Mouse (Mus musculus) limb, embryonic 14.5 days (tissue): ENCODE data around the gene Rbm6. TPM values are rescaled to one million over a fixed set of nuclear protein-coding genes. Genes with fewer than 3 reads are reported as not detected.

Source experiments
- ATAC-seq: fragments of 200-750 bp; cut with Nextera tagmentation; 2 replicates; pipeline ENCODE4 v1.8.0; 2017; ENCODE audit warnings: low read depth, moderate number of reproducible peaks, moderate TSS enrichment; ENCODE audit not compliant: low FRiP score
- DNase-seq: peaks from one replicate; pipeline ENCODE4 v3.0.0-alpha.2; 2015; ENCODE audit warnings: low spot score
- H3K27ac ChIP-seq: fragments of 300-500 bp; sonication (generic); replicated peaks from 2 replicates; pipeline ENCODE4 v1.5.1; 2014; ENCODE audit warnings: low read depth, mild to moderate bottlenecking, low read length, moderate library complexity, mixed read lengths
- H3K27me3 ChIP-seq: fragments of 300-500 bp; sonication (generic); 2 replicates; pipeline ENCODE4 v1.6.1; 2014; ENCODE audit warnings: low read length, mixed read lengths; ENCODE audit not compliant: control insufficient read depth, insufficient read depth
- H3K36me3 ChIP-seq: fragments of 300-500 bp; sonication (generic); 2 replicates; pipeline ENCODE4 v1.6.1; 2014; ENCODE audit warnings: mild to moderate bottlenecking, low read length, moderate library complexity, mixed read lengths; ENCODE audit not compliant: control insufficient read depth, insufficient read depth
- H3K4me1 ChIP-seq: fragments of 300-500 bp; sonication (generic); 2 replicates; pipeline ENCODE4 v1.6.1; 2014; ENCODE audit warnings: antibody characterized with exemption, low read length, mixed read lengths; ENCODE audit not compliant: control insufficient read depth, insufficient read depth
- H3K4me2 ChIP-seq: fragments of 300-500 bp; sonication (generic); replicated peaks from 2 replicates; pipeline ENCODE4 v1.6.1; 2014; ENCODE audit warnings: low read depth, mild to moderate bottlenecking, low read length, moderate library complexity; ENCODE audit not compliant: severe bottlenecking
- H3K4me3 ChIP-seq: fragments of 300-500 bp; sonication (generic); replicated peaks from 2 replicates; pipeline ENCODE4 v1.5.1; 2014; ENCODE audit warnings: low read length
- H3K9ac ChIP-seq: fragments of 300-500 bp; sonication (generic); 2 replicates; pipeline ENCODE4 v1.6.1; 2014; ENCODE audit warnings: mild to moderate bottlenecking, low read depth, low read length, moderate library complexity; ENCODE audit not compliant: severe bottlenecking
- H3K9me3 ChIP-seq: fragments of 300-500 bp; sonication (generic); 2 replicates; pipeline ENCODE4 v1.6.1; 2016; ENCODE audit warnings: low read length; ENCODE audit not compliant: control insufficient read depth
- POLR2A ChIP-seq: fragments of 200-500 bp; IDR thresholded peaks from 2 replicates; pipeline ENCODE4 v1.8.0; 2012; ENCODE audit warnings: inconsistent platforms, mild to moderate bottlenecking, moderate library complexity, borderline replicate concordance; ENCODE audit not compliant: insufficient read depth, insufficient read length; ENCODE audit errors: extremely low read depth
- WGBS: fragments of 180-500 bp; shearing (Covaris S2); extraction: QIAGEN DNeasy Blood & Tissue Kit; methylation state at CpG from one replicate; pipeline ENCODE4 v1.1.7; 2014; 5-methylcytosine and 5-hydroxymethylcytosine counted together
- polyA plus RNA-seq, 2 experiments: library from polyadenylated mRNA; depleted of rRNA in 1 of 2; stranded (reverse) in 1 of 2; unstranded in 1 of 2; fragments of >200 nt; fragmentation: Nextera tagmentation in 1 of 2; extraction: Ambion mirVana in 1 of 2; gene quantifications; 2 replicates each; pipeline versions ENCODE4 v1.2.1 to v1.2.3; 2012 to 2014

The Rbm6 gene
- polyA plus RNA-seq, 2 experiments: 56.1 to 68.2 TPM

GRCm38 (mm10) chr9:107738020-107738840 lies 134.8 kb downstream of the Rbm6 start:
- H3K4me2 ChIP-seq: no peak overlapping the region
- H3K27ac ChIP-seq: no peak overlapping the region
- peaks cover 29% of the 10 kb centered on the region for H3K4me1 ChIP-seq
- 20% methylated on average over 7 of the region's 7 CpGs for WGBS
- TF ChIP-seq POLR2A: peak; percentile 42; the same call in 1 of the 2 replicates
- no peaks in the 10 kb centered on the region for H3K9me3 ChIP-seq
- DNase-seq (peak; percentile 92), ATAC-seq (peak; percentile 64)
- no peaks in the 10 kb centered on the region for H3K27me3 ChIP-seq
- peaks cover 54% of the 10 kb centered on the region for H3K36me3 ChIP-seq
- no peak overlapping the region for H3K4me3 ChIP-seq
- no peak overlapping the region for H3K9ac ChIP-seq

DNA sequence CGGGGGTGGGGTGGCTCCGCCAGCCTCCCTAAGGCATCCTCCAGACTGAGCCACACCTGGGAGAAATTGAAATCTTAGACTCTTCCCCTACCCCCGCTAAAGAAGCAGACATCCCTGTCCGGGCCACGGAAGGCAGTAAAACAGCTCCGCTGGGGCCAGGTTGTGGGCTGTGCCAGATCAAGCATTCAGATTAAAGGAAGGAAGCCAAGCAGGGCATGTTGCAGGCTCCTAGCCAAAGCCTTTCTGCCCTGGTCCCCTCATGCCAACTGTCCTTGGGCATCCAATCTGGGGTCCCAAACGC lies 136.9 kb downstream of the Rbm6 start:
- TF ChIP-seq POLR2A: no peak
- peak overlapping the region; percentile 5 for H3K9ac ChIP-seq
- H3K27ac ChIP-seq: peak overlapping the region; percentile 90
- no peaks in the 10 kb centered on the region for H3K9me3 ChIP-seq
- peak overlapping the region; percentile 51 for H3K4me2 ChIP-seq
- no peaks in the 10 kb centered on the region for H3K27me3 ChIP-seq
- WGBS: under 1% methylated on average over 7 of the region's 7 CpGs
- peak overlapping the region; percentile 21 for H3K4me3 ChIP-seq
- ATAC-seq: peak; percentile 21; the same call in 1 of the 2 replicates
- peaks cover 29% of the 10 kb centered on the region for H3K4me1 ChIP-seq
- DNase-seq: peak; percentile 64
- peaks cover 33% of the 10 kb centered on the region for H3K36me3 ChIP-seq

GRCm38 (mm10) chr9:107735356-107736184 lies 137.5 kb downstream of the Rbm6 start:
- 2% methylated on average over 17 of the region's 17 CpGs for WGBS
- peaks cover 31% of the 10 kb centered on the region for H3K4me1 ChIP-seq
- H3K4me2 ChIP-seq: peak overlapping the region; percentile 51
- H3K36me3 ChIP-seq: peaks cover 27% of the 10 kb centered on the region
- peak overlapping the region; percentile 13 for H3K9ac ChIP-seq
- H3K9me3 ChIP-seq: no peaks in the 10 kb centered on the region
- no peaks in the 10 kb centered on the region for H3K27me3 ChIP-seq
- TF ChIP-seq POLR2A: no peak
- H3K4me3 ChIP-seq: peak overlapping the region; percentile 21
- no peak for DNase-seq
- peak overlapping the region; percentile 90 for H3K27ac ChIP-seq
- ATAC-seq: peak; percentile 7; the same call in 1 of the 2 replicates

DNA sequence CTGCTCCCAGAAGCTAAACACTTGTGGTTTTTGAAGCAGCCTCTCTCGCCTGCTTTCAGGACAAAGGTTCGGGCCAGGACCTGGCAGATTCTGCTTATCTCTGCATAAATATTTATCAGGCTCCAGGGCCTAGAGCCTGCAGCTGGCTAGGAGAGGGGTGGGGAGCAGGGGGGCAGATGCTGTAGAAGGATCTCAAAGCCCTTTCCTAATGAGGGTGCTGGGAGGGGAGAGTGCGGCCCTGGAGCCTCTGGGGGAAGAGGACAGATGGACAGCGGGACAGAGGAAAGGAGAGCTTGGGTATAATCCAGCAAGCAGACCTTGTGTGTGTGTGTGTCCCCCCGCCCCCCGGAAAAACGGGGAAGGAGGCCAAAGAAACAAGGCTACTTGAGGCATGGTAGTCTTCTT lies 138.5 kb downstream of the Rbm6 start:
- peaks cover 17% of the 10 kb centered on the region for H3K36me3 ChIP-seq
- peak overlapping the region; percentile 90; the same call in 1 of the 2 replicates for H3K27ac ChIP-seq
- no peaks in the 10 kb centered on the region for H3K27me3 ChIP-seq
- ATAC-seq (no peak), DNase-seq (no peak)
- peaks cover 39% of the 10 kb centered on the region for H3K4me1 ChIP-seq
- H3K4me3 ChIP-seq: no peak overlapping the region
- H3K9me3 ChIP-seq: no peaks in the 10 kb centered on the region
- 40% methylated on average over 7 of the region's 7 CpGs for WGBS
- peak overlapping the region; percentile 25; the same call in 1 of the 2 replicates for H3K9ac ChIP-seq
- no peak for TF ChIP-seq POLR2A
- H3K4me2 ChIP-seq: peak overlapping the region; percentile 51

GRCm38 (mm10) chr9:107729709-107730108 lies 143.3 kb downstream of the Rbm6 start:
- Histone ChIP-seq H3K27me3 (no peaks in the 10 kb centered on the region), H3K4me3 (no peak overlapping the region), H3K4me1 (peaks cover 42% of the 10 kb centered on the region), H3K9me3 (no peaks in the 10 kb centered on the region), H3K36me3 (no peaks in the 10 kb centered on the region), H3K4me2 (0 out of 2 replicates have a peak overlapping the region, but pooled peaks have one; percentile 10), H3K9ac (no peak overlapping the region), H3K27ac (peak overlapping the region; percentile 55; the same call in 1 of the 2 replicates)
- 19% methylated on average over 3 of the region's 3 CpGs for WGBS
- ATAC-seq (peak; percentile 21; the same call in 1 of the 2 replicates), DNase-seq (no peak)
- TF ChIP-seq POLR2A: no peak
